Mouse (Mus musculus) kidney, adult 10 weeks (tissue): ENCODE data around the gene Slc25a14. TPM values are rescaled to one million over a fixed set of nuclear protein-coding genes. Genes with fewer than 3 reads are reported as not detected.

ENCODE experiments used
- polyA plus RNA-seq: library from polyadenylated mRNA; stranded (reverse); fragments of 350-450 nt; fragmentation: Illumina TruSeq; extraction: RNeasy Lipid Tissue Mini Kit (QIAGEN cat#74804); gene quantifications from one replicate; pipeline ENCODE4 v1.2.3, GENCODE M21; 2014; ENCODE audit warnings: low read depth, low replicate concordance

The Slc25a14 gene
- polyA plus RNA-seq, result 13.5 TPM

DNA sequence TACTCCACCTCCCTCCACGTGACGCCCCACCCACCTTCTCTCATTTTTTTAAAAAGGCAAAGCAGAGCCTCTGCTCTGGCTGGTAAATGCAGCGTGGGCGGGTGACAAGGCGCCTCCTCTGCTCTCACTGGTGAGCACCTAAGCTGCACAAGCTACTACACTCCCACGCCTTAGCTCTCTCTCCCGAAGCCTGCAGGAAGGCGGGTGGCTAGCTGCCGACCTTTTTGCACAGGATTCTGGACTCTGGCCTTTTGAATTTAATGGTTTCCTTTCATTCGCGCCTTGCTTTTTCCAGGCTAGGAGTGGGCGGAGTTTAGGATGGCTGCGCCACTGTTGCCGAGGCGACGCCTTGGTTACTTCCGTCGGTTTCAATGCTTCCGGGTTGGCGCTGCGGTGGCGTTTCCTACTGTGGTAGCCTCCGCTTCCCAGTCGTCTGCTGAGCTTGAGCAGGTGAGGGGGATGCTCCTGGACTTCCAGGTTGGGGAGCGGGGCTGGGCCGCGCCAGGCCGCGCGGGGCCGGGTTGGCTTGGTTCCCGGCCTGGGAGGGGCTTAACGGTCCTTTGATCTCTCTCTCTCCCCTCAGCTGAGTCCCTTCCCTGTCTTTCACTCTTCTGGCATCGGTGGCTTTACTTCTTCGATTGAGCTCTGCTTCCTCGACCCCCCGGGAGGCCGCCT, at the start of gene Slc25a14:
Slc25a14 (plus strand) TSS at position 35 of the 675 bp plus-strand sequence.

DNA sequence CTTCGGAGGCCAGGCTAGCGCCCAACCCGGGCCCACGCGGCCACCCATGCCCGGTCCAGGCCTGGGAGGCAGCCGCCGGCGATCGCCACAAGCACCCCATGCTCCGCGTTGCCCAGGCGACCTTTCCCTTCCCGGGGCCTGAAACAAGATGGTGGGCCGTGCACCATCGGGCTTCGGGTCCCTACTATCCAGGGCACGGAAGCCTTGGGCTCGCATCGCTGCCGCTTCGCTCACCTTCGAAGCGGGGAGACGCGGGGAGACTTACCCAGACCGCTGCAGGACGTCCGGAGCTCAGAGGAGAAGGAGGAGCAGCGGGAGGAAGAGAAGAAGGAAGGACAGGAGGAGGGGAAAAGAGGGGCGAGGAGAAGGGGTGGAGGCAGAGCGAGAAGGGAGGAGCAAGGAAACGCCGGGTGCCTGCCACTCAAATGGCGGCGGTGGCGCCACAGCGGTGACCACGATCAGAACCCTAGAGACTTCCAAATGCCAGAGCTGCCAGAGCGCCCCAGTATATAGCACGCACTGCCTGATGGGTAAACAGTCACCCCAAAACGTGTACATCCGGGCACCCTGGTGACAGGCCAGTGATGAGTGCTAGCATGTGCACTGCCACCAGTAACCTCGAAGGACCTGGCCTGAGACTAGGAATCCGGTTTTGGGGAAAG, 29.0 kb upstream of the Slc25a14 start, which contains the start of gene Zfp280c:
Zfp280c (minus strand) TSS at position 406 of the 662 bp plus-strand sequence.

GRCm38 (mm10) chrX:48674171-48674570, 51.0 kb downstream of the Slc25a14 start, which contains the start of gene Gpr119:
Gene Gpr119, minus strand, starts transcription at chrX:48674478.

GRCm38 (mm10) chrX:48694864-48695371, 71.7 kb downstream of the Slc25a14 start, which contains the start of gene Rbmx2:
Gene Rbmx2, plus strand, starts transcription at chrX:48695004.

Other genes with a start within 250 kb of the Slc25a14 start
- gene Elf4, start 160.3 kb upstream of the Slc25a14 start, polyA plus RNA-seq, result 1.7 TPM
- gene Aifm1, start 109.8 kb upstream of the Slc25a14 start, polyA plus RNA-seq, result 203 TPM
- gene Rab33a, start 104.1 kb upstream of the Slc25a14 start, polyA plus RNA-seq, result not detected
- 16.3 TPM for gene Zfp280c, start 28.9 kb upstream of the Slc25a14 start, polyA plus RNA-seq
- not detected for gene Gpr119, start 51.1 kb downstream of the Slc25a14 start, polyA plus RNA-seq
- gene Rbmx2, start 71.6 kb downstream of the Slc25a14 start, polyA plus RNA-seq, result 6.3 TPM